Mouse (Mus musculus) liver, postnatal 0 days (tissue): ENCODE data around the gene Rps10.

Experiments used
- CTCF ChIP-seq: sonication (generic); IDR thresholded peaks from 2 replicates; pipeline ENCODE4 v1.5.1; 2016; ENCODE audit warnings: antibody characterized with exemption, low read depth
- EP300 ChIP-seq: IDR thresholded peaks from 2 replicates; pipeline ENCODE4 v1.6.1; 2016; ENCODE audit warnings: antibody characterized with exemption, low read depth, mild to moderate bottlenecking

DNA sequence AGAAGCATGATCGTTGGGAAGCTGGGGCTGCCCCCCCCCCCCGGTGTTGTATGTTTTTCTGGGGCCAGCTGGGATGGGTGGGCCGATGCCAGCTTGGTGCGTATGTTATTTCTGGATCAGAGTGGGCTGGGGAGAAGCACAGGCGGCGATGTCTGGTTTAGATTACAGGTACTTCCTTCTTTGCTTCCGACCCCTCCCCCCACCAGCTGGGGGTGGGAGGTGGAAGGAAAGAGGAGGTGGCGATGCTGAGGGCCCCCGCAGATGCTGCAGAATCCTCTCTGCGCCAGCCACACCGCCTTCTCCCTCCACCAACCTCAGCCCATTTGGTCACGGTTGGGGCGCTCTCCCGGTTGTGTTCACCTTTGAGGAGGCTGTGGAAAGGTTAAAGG, 19.5 kb upstream of the Rps10 start:
- TF ChIP-seq CTCF, result no peak
- TF ChIP-seq EP300, result no peak
